In genomic region chr2:24385111-24385961, GRCm38 (mm10) we compare ENCODE assay signal across 9 mouse cellular contexts. TPM values are rescaled to one million over a fixed set of nuclear protein-coding genes. Genes with fewer than 3 reads are reported as not detected.
DNase-seq lines count a peak whose midpoint lies in the region; ATAC-seq and TF ChIP-seq lines count a peak whose summit lies in the region.
"Had no signal": no experiment of that assay in that cellular context is flagged by ENCODE, and none has a peak within 500 bp of the region (broad histone marks: within the 10 kb centered on the region; RNA-seq: fewer than 3 reads in every experiment).

No protein-coding gene starts in this region.

- WGBS in limb, embryonic 13.5 days: 75% methylated on average over 14 of the region's 14 CpGs
- 81% methylated on average over 14 of the region's 14 CpGs for WGBS in forebrain, embryonic 15.5 days
- WGBS in forebrain, embryonic 10.5 days: 83% methylated on average over 14 of the region's 14 CpGs

- H3K27me3 ChIP-seq in limb, embryonic 13.5 days: no peaks in the 10 kb centered on the region
- H3K27me3 ChIP-seq in forebrain, embryonic 15.5 days: no peaks in the 10 kb centered on the region
- no peaks in the 10 kb centered on the region for H3K27me3 ChIP-seq in forebrain, embryonic 10.5 days (ENCODE audit: poor library complexity, severe bottlenecking)
- H3K27me3 ChIP-seq: limb, embryonic 15.5 days had no signal

- in situ Hi-C loops in ES-E14 (cut with MboI; ENCODE audit: low sequenced_read_pairs in 2 of 2, unreplicated experiment in 2 of 2): no loop called here

- no peaks in the 10 kb centered on the region for H3K36me3 ChIP-seq in ES-E14 (ENCODE audit: control insufficient read depth, insufficient read depth, low read length, poor library complexity, severe bottlenecking)
- H3K36me3 ChIP-seq in limb, embryonic 13.5 days: no peaks in the 10 kb centered on the region
- no peaks in the 10 kb centered on the region for H3K36me3 ChIP-seq in forebrain, embryonic 15.5 days
- no peaks in the 10 kb centered on the region for H3K36me3 ChIP-seq in forebrain, embryonic 10.5 days (replicated peaks)
- H3K36me3 ChIP-seq: limb, embryonic 15.5 days had no signal

- no peak overlapping the region for H3K27ac ChIP-seq in ES-E14 (ENCODE audit: insufficient read depth, low read depth, low read length, poor library complexity, severe bottlenecking)
- H3K27ac ChIP-seq in limb, embryonic 13.5 days: no peak overlapping the region
- no peak overlapping the region for H3K27ac ChIP-seq in forebrain, embryonic 15.5 days (replicated peaks)
- H3K27ac ChIP-seq in forebrain, embryonic 10.5 days: no peak overlapping the region
- H3K27ac ChIP-seq: limb, embryonic 15.5 days had no signal

- H3K4me1 ChIP-seq in ES-E14 (ENCODE audit: control insufficient read depth in 2 of 2, insufficient read depth in 2 of 2, low read length in 2 of 2, poor library complexity in 1 of 2): peaks cover 4 to 8% of the 10 kb centered on the region in 2 experiments; a peak in 1 of 4 replicates
- H3K4me1 ChIP-seq in limb, embryonic 13.5 days: peaks cover 12% of the 10 kb centered on the region
- no peaks in the 10 kb centered on the region for H3K4me1 ChIP-seq in forebrain, embryonic 15.5 days
- no peaks in the 10 kb centered on the region for H3K4me1 ChIP-seq in forebrain, embryonic 10.5 days

- ATAC-seq in limb, embryonic 13.5 days (ENCODE audit: low FRiP score, low read depth): peak; percentile 49; the same call in 1 of the 2 replicates
- ATAC-seq in forebrain, embryonic 15.5 days (replicated peaks): no peak

- no peaks in the 10 kb centered on the region for H3K9me3 ChIP-seq in ES-E14 (ENCODE audit: control insufficient read depth, insufficient read depth, low read depth, low read length)
- H3K9me3 ChIP-seq in limb, embryonic 13.5 days: no peaks in the 10 kb centered on the region
- no peaks in the 10 kb centered on the region for H3K9me3 ChIP-seq in forebrain, embryonic 15.5 days
- no peaks in the 10 kb centered on the region for H3K9me3 ChIP-seq in forebrain, embryonic 10.5 days
- H3K9me3 ChIP-seq: limb, embryonic 15.5 days had no signal

- H3K4me2 ChIP-seq in limb, embryonic 13.5 days (replicated peaks): peak overlapping the region; percentile 9; the same call in 1 of the 2 replicates
- H3K4me2 ChIP-seq in forebrain, embryonic 15.5 days (replicated peaks): no peak overlapping the region
- H3K4me2 ChIP-seq: limb, embryonic 15.5 days had no signal

- H3K4me3 ChIP-seq in ES-E14 (ENCODE audit: insufficient read depth in 1 of 2, low read depth in 1 of 2, low read length in 2 of 2, poor library complexity in 1 of 2, severe bottlenecking in 1 of 2): peak overlapping the region in 1 of 2 experiments; percentile 13; a peak in 1 of 4 replicates
- no peak overlapping the region for H3K4me3 ChIP-seq in limb, embryonic 13.5 days
- no peak overlapping the region for H3K4me3 ChIP-seq in forebrain, embryonic 15.5 days
- H3K4me3 ChIP-seq in forebrain, embryonic 10.5 days: no peak overlapping the region
- H3K4me3 ChIP-seq: limb, embryonic 15.5 days had no signal

- intact Hi-C loops in left cerebral cortex, postnatal 25 days (cut with DNase I): no loop called here

- peak; percentile 93 for DNase-seq in A20 (ENCODE audit: low read depth, low spot score)
- peak; percentile 39 for DNase-seq in ES-E14 (ENCODE audit: low read depth, low spot score)
- DNase-seq in naive thymus-derived CD4-positive, alpha-beta T cell, adult 2 months (ENCODE audit: low read depth): peak; percentile 94
- DNase-seq in layer of hippocampus, postnatal 36 days: no peak
- DNase-seq in forebrain, embryonic 10.5 days (ENCODE audit: extremely low spot score, low spot score): no peak
- DNase-seq in left cerebral cortex, postnatal 25 days (ENCODE audit: low spot score in 2 of 2): no peak

- H3K9ac ChIP-seq in ES-E14 (ENCODE audit: insufficient read depth, low read depth, low read length, poor library complexity, severe bottlenecking): peak overlapping the region; percentile 19; the same call in 1 of the 2 replicates
- H3K9ac ChIP-seq in limb, embryonic 13.5 days: no peak overlapping the region
- no peak overlapping the region for H3K9ac ChIP-seq in forebrain, embryonic 15.5 days (replicated peaks)
- H3K9ac ChIP-seq: limb, embryonic 15.5 days had no signal

TF ChIP-seq in ES-E14, 5 proteins besides CTCF, POLR2A, EP300 and RAD21:
- TF ChIP-seq MAFK (IDR thresholded peaks at IDR 0.05; ENCODE audit: insufficient read depth, low read depth, low read length) (no peak), ZC3H11A (IDR thresholded peaks at IDR 0.05; ENCODE audit: borderline replicate concordance, low read depth, low read length) (no peak), CHD2 (IDR thresholded peaks at IDR 0.05; ENCODE audit: low read depth, low read length) (no peak), ZNF384 (IDR thresholded peaks at IDR 0.05; ENCODE audit: low read depth, low read length) (no peak), HCFC1 (IDR thresholded peaks at IDR 0.05; ENCODE audit: borderline replicate concordance, insufficient read depth, low read length) (no peak)

RNA-seq across cellular contexts. Expression of gene Psd4, which starts 18.0 kb away (rescaled TPM):
- 8.3 and 11.5 TPM in 2 replicates for total RNA-seq in ES-E14 (2012; rRNA removed)
- 1.3 and 1.9 TPM in 2 replicates for polyA plus RNA-seq in limb, embryonic 13.5 days (2015; fragmentation: Nextera tagmentation; extraction: Ambion mirVana)
- 1 to 10 TPM in 1 of 2 experiments, under 1 TPM in 1; 0.55 to 2.0 TPM for total RNA-seq in layer of hippocampus, postnatal 36 days (2021)
- polyA plus RNA-seq in forebrain, embryonic 15.5 days (2015; fragmentation: Nextera tagmentation; extraction: Ambion mirVana): 0.28 and 0.59 TPM in 2 replicates
- 0.46 and 0.60 TPM in 2 replicates for polyA plus RNA-seq in forebrain, embryonic 10.5 days (2016; fragmentation: Nextera tagmentation; extraction: Ambion mirVana)
- total RNA-seq in left cerebral cortex, postnatal 25 days (2021): 1 to 10 TPM; 1.1 to 1.6 TPM

RNA-seq across cellular contexts. Expression of gene Il1rn, which starts 48.7 kb away (rescaled TPM):
- total RNA-seq in ES-E14 (2012; rRNA removed): not detected in 2 replicates
- polyA plus RNA-seq in limb, embryonic 13.5 days (2015; fragmentation: Nextera tagmentation; extraction: Ambion mirVana): 0.49 and 0.61 TPM in 2 replicates
- total RNA-seq in layer of hippocampus, postnatal 36 days (2021): not detected
- 0.15 and 0.17 TPM in 2 replicates for polyA plus RNA-seq in forebrain, embryonic 15.5 days (2015; fragmentation: Nextera tagmentation; extraction: Ambion mirVana)
- polyA plus RNA-seq in forebrain, embryonic 10.5 days (2016; fragmentation: Nextera tagmentation; extraction: Ambion mirVana): not detected in 2 replicates
- not detected for total RNA-seq in left cerebral cortex, postnatal 25 days (2021)

Comparison
In these comparisons a context has a peak if more than half of its experiments do, and no peak if none do; other contexts are left out.
1. DNase-seq: peak in A20 (single experiment), ES-E14 (single experiment) and naive thymus-derived CD4-positive, alpha-beta T cell, adult 2 months (single experiment); none in layer of hippocampus, postnatal 36 days (0 of 2), forebrain, embryonic 10.5 days (single experiment) and left cerebral cortex, postnatal 25 days (0 of 2).